Mouse (Mus musculus): ENCODE measurements around the gene Tbata.

- TF ChIP-seq CTCF (IDR thresholded peaks at IDR 0.05; ENCODE audit: extremely low read depth, insufficient read depth, insufficient read length, insufficient replicate concordance) (no peak), POLR2A (IDR thresholded peaks at IDR 0.05; ENCODE audit: low read depth, low read length) (no peak)
These were observed 16.3 kb downstream of the Tbata start for GRCm38 (mm10) chr10:61188010-61188409.
